Mouse (Mus musculus): ENCODE measurements around the gene Fam69b. TPM values are rescaled to one million over a fixed set of nuclear protein-coding genes. Genes with fewer than 3 reads are reported as not detected.

Gene Fam69b
- total RNA-seq (2023): 1 to 10 TPM; 3.0 to 3.2 TPM

DNA sequence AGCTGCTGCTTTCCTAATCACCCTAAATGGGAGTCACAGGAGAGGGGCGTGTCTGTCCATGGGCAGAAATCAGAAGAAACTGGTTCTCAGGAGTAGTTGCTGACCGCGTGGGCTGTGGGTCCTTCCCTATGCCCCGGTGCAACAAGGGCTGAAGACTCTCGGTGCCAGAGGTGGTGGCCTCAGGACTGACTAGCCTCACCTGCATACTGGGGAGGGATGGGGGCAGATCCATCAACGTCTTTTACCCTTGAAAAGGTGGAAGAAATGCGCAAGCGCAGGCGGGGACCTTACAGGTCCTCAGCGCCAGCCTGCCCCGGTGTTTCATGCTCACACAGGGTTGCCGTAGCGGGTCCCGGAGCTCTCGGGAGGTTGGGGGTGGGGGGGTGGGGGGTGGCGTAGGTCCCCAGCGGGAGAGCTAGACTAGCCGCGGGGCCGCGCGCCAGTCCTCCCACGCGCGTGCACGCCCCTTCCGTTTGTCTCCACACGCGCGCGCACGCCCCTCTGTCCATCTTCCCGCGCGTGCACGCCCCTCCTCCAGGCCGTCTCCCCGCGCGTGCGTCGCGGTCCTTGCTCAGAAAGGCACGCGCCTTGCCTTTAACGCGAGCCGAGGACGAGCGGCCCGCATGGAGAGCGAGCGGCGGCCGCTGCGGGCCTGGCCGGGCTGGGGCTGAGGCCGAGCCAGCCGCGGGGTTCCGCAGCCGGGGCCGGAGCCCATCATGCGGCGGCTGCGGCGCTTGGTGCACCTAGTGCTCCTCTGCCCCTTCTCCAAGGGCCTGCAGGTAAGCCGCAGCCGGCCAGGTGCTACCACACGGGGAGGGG, at the start of gene Fam69b:
Gene Fam69b, plus strand, starts transcription at position 537 of the 819 bp plus-strand sequence.

DNA sequence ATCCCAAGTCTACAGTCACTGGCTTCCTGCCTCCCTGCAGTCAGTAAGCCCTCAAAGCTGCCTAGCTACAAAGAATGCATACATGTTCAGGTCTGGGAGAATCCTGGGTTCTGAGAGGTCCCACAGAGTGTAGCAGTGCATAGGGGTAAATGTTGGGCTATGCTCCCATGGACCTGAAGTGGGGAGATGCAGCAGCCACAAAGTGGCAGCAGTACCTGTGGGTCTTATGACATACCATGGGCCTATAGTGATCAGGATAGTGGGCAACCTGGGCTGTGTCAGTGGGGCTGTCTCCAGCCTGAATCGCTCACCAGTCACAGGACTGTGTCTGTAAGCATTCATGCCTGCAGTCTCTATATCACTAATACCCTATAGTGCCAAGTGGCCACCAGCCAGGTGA, 48.5 kb upstream of the Fam69b start, which contains the start of gene Egfl7:
Gene Egfl7, plus strand, starts transcription at position 301 of the 400 bp plus-strand sequence.

DNA sequence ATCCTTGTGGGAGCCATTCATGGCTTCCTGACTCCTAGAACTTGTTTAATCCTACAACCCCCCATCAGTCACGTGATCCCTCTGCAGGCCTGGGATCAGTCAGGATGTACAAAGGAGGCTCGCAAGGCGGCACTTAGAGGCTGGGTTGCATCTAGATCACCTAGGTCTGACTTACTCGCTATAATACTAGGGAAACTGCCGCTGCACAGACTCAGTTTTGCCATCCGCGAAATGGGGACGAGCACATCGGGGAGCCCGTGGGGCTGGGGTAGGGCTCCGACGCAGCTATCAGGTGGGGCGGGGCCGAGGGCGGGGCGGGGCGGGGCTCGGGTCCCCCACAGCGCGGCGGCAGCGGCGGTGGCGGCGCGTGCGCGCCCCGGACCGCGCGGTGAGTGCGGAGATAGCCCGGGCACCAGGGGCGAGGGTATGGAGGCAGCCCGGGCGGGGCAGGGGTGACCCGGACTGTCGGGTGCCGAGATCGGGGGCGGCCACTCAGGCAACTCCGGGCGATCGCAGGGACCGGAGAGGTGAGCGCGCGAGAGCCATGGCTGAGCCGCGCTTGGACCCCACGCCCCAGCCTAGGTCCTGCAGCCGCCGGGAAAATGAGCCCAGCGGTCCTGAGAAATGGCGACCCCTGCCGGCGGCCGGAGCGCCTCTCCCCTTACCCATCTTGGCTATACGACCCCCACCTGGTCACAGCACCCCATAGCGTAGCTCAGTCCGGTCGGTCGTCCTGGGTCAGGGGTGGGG, 41.8 kb upstream of the Fam69b start, which contains the start of gene Gm20532:
Gene Gm20532, plus strand, starts transcription at position 346 of the 750 bp plus-strand sequence.

DNA sequence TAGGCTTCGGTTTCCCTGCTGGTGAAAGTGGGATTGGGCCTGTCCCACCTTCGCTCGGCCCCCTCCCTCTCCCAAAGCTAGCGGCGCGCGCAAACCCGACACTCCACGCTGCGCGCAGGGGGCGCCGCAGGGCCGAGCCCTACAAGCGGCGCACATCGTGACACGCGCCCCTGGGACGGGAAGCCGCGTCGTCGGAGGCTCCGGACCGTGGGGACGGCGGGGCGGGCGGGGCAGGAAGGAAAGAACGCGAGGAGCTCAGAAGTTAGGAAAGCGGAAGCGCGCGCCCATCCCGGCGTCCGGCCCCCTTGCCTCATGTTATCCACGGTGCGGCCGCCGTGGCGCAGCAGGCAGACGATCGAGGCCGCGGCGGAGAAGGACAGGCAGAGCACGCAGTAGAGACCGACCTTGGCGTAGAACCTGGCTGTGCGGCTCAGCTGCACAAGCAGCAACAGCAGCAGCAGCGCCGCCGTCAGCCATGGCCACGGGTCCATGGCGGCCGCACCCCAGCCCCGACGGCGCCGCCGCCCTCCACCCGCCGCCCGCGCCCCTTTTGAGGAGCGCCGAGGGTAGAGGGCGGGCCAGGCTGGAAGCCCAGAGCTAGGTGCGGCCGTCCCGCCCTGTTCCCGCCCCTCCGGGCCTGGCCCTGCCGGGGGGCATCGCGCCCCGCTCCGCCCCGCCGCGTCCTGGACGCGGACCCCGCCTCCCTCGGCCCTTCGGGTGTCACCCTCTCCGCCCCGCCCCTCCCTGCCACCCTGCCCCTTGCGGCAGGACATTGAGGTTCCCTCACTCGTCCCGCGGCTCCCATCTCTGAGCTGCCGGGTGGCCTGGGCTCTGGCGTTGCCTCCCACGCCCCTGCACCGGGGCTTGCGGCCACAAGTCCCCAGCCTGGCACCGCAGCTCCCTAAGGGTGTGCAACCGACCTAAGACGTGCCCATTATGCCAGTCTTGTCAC, 24.3 kb upstream of the Fam69b start, which contains the start of gene Agpat2:
Gene Agpat2, minus strand, starts transcription at position 698 of the 952 bp plus-strand sequence.

DNA sequence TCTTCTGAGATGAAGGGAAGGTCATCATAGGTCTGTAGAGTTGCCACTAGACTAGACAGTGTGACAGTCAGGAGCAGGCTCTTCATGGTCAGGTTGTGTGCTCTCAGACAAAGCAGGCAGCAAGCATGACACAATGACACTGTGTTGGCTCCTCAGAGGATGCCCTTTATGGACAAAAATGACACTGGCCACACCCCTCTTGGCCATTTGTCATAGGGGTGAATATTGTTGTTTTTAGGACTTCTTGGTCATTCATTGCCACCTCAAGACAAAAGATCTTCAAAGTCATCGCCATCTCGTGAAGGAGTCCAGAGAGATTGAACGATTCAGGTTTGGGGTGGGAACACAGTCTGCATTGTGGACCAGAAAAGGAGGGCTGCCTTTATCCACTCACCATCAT, 42.9 kb downstream of the Fam69b start, which contains the start of gene Lcn4:
Gene Lcn4, minus strand, starts transcription at position 101 of the 400 bp plus-strand sequence.

Other genes with a start within 250 kb of the Fam69b start
- 10 to 100 TPM; 17.4 to 20.4 TPM for gene Snapc4, start 247.8 kb upstream of the Fam69b start, total RNA-seq (2023)
- gene Entr1, start 239.1 kb upstream of the Fam69b start, total RNA-seq (2023): 10 to 100 TPM; 91.3 to 98.5 TPM
- 10 to 100 TPM; 40.3 to 44.0 TPM for gene Pmpca, start 239.1 kb upstream of the Fam69b start, total RNA-seq (2023)
- 10 to 100 TPM; 14.1 to 15.8 TPM for gene Inpp5e, start 219.3 kb upstream of the Fam69b start, total RNA-seq (2023)
- 10 to 100 TPM; 43.7 to 52.4 TPM for gene Sec16a, start 183.2 kb upstream of the Fam69b start, total RNA-seq (2023)
- 100 to 1,000 TPM; 178 to 203 TPM for gene Notch1, start 111.8 kb upstream of the Fam69b start, total RNA-seq (2023)
- gene Egfl7, start 48.4 kb upstream of the Fam69b start, total RNA-seq (2023): 1 to 10 TPM; 3.1 to 5.4 TPM
- gene Gm20532, start 41.8 kb upstream of the Fam69b start, total RNA-seq (2023): 1 to 10 TPM in 1 of 2 experiments, not detected in 1; 1.3 TPM
- gene Agpat2, start 24.0 kb upstream of the Fam69b start, total RNA-seq (2023): 100 to 1,000 TPM; 115 to 116 TPM
- not detected for gene Lcn4, start 42.8 kb downstream of the Fam69b start, total RNA-seq (2023)
- not detected for gene Abo, start 236.5 kb downstream of the Fam69b start, total RNA-seq (2023)

Measured in neutrophil, adult 83 days (primary cell).